Mouse (Mus musculus): ENCODE measurements around the gene Dhdds. TPM values are rescaled to one million over a fixed set of nuclear protein-coding genes. Genes with fewer than 3 reads are reported as not detected.

Gene Dhdds
- total and polyA plus RNA-seq, 3 experiments: 15.9 to 37.7 TPM; not detected in 1

DNA sequence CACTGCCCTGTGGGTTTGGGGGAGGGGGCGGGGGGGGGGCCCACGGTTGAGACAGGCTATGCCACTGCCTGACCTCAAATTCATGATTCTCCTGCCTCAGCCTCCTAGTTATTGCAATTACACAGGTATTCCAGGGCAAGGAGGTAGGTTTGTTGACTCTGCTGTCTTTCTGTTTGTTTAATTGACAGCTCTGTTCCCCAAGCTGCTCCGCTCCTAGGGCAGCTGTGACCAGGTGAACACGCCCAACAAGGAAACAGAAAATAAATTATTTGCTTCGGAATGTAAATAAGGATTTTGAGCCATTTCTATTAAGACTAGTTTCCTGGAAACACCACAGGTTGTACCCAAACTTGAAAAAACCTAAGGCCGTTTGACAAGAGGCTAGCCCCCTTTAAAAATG, 9.0 kb upstream of the Dhdds start:
- DNase-seq (ENCODE audit: low read depth, low spot score): no peak
- TF ChIP-seq CHD2 (IDR thresholded peaks at IDR 0.05; ENCODE audit: low read length) (no peak), ZMIZ1 (IDR thresholded peaks at IDR 0.05; ENCODE audit: low read depth, low read length) (no peak), ZNF384 (IDR thresholded peaks at IDR 0.05; ENCODE audit: low read depth, low read length) (no peak), ELF1 (IDR thresholded peaks at IDR 0.05; ENCODE audit: low read depth, low read length) (no peak), ZC3H11A (IDR thresholded peaks at IDR 0.05; ENCODE audit: low read depth, low read length) (no peak), MXI1 (IDR thresholded peaks at IDR 0.05; ENCODE audit: low read depth, low read length) (no peak), MYC (IDR thresholded peaks at IDR 0.05; ENCODE audit: low read depth, low read length) (no peak), USF1 (IDR thresholded peaks at IDR 0.05; ENCODE audit: low read depth, low read length) (no peak)
- Histone ChIP-seq H3K27ac (ENCODE audit: control insufficient read depth, low read depth, low read length) (no peak overlapping the region), H3K4me3 (ENCODE audit: control insufficient read depth in 1 of 2, insufficient read depth in 1 of 2, low read depth in 2 of 2, low read length in 2 of 2) (no peak overlapping the region), H3K9ac (ENCODE audit: control insufficient read depth, low read depth, low read length, poor library complexity, severe bottlenecking) (no peak overlapping the region), H3K27me3 (ENCODE audit: control insufficient read depth in 1 of 2, insufficient read depth in 2 of 2, low read length in 2 of 2) (peaks cover 0 to 2% of the 10 kb centered on the region in 2 experiments; a peak in 1 of 4 replicates), H3K36me3 (ENCODE audit: control insufficient read depth in 1 of 2, insufficient read depth in 2 of 2, low read length in 2 of 2) (peaks cover 0 to 7% of the 10 kb centered on the region in 2 experiments; a peak in 2 of 4 replicates), H3K9me3 (replicated peaks; ENCODE audit: insufficient read depth, low read length) (no peaks in the 10 kb centered on the region), H3K4me1 (ENCODE audit: control insufficient read depth in 1 of 2, insufficient read depth in 2 of 2, low read length in 2 of 2) (peaks cover 0 to 13% of the 10 kb centered on the region in 2 experiments; a peak in 3 of 4 replicates), H3K79me2 (ENCODE audit: control insufficient read depth, insufficient read depth, low read length, poor library complexity) (no peaks in the 10 kb centered on the region)

DNA sequence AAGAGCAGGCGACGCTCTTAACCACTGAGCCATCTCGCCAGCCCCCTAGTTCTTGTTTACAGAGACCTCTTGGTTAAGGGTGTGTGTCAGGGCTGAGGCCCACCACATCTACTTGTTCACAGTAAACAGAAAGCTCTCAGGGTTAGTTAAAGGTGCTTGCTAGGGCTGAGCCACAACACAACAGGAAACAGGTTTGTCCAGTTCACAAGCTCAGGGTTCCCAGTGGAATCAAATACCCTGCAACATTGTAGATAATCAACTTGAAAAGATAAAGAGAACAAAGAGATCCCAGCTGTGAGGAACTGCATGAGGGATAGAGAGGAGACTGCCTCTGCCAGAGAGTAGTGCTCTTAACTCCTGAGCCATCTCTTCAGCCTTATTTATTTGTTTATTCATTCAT, 6.1 kb upstream of the Dhdds start:
- H3K9me3 ChIP-seq (replicated peaks; ENCODE audit: insufficient read depth, low read length): no peaks in the 10 kb centered on the region
- H3K4me3 ChIP-seq (ENCODE audit: control insufficient read depth in 1 of 2, insufficient read depth in 1 of 2, low read depth in 2 of 2, low read length in 2 of 2): no peak overlapping the region
- H3K36me3 ChIP-seq (ENCODE audit: control insufficient read depth in 1 of 2, insufficient read depth in 2 of 2, low read length in 2 of 2): peaks cover 0 to 7% of the 10 kb centered on the region in 2 experiments; a peak in 2 of 4 replicates
- H3K4me1 ChIP-seq (ENCODE audit: control insufficient read depth in 1 of 2, insufficient read depth in 2 of 2, low read length in 2 of 2): peaks cover 0 to 18% of the 10 kb centered on the region in 2 experiments; a peak in 3 of 4 replicates
- H3K27ac ChIP-seq (ENCODE audit: control insufficient read depth, low read depth, low read length): no peak overlapping the region
- no peak for TF ChIP-seq MYB (IDR thresholded peaks at IDR 0.05; ENCODE audit: low read depth, low read length)
- no peak for TF ChIP-seq EP300 (IDR thresholded peaks at IDR 0.05; ENCODE audit: low read depth in 1 of 2, low read length in 2 of 2)
- TF ChIP-seq ZC3H11A (IDR thresholded peaks at IDR 0.05; ENCODE audit: low read depth, low read length): no peak
- TF ChIP-seq POLR2A (IDR thresholded peaks at IDR 0.05; ENCODE audit: control insufficient read depth in 1 of 2, insufficient read depth in 1 of 2, low read depth in 1 of 2, low read length in 2 of 2, poor library complexity in 1 of 2): no peak
- no peak for TF ChIP-seq RAD21 (IDR thresholded peaks at IDR 0.05; ENCODE audit: low read depth, low read length)
- no peak for TF ChIP-seq POLR2AphosphoS2 (IDR thresholded peaks at IDR 0.05; ENCODE audit: low read length)
- no peak for TF ChIP-seq USF2 (IDR thresholded peaks at IDR 0.05; ENCODE audit: borderline replicate concordance in 1 of 2, insufficient read depth in 1 of 2, low read depth in 1 of 2, low read length in 2 of 2)
- no peak for TF ChIP-seq ZNF384 (IDR thresholded peaks at IDR 0.05; ENCODE audit: low read depth, low read length)
- no peak for TF ChIP-seq MEF2A (IDR thresholded peaks at IDR 0.05; ENCODE audit: extremely low read depth, insufficient replicate concordance, low read depth, low read length, poor library complexity, severe bottlenecking)
- peaks cover 0 to 2% of the 10 kb centered on the region in 2 experiments; a peak in 1 of 4 replicates for H3K27me3 ChIP-seq (ENCODE audit: control insufficient read depth in 1 of 2, insufficient read depth in 2 of 2, low read length in 2 of 2)
- H3K79me2 ChIP-seq (ENCODE audit: control insufficient read depth, insufficient read depth, low read length, poor library complexity): no peaks in the 10 kb centered on the region
- DNase-seq (ENCODE audit: low read depth, low spot score): no peak
- no peak overlapping the region for H3K9ac ChIP-seq (ENCODE audit: control insufficient read depth, low read depth, low read length, poor library complexity, severe bottlenecking)
